Mouse (Mus musculus) liver, embryonic 14.5 days (tissue): ENCODE data around the gene Ubxn7.

Experiments used
- CTCF ChIP-seq: IDR thresholded peaks from 2 replicates; pipeline ENCODE4 v1.5.1; 2016; ENCODE audit warnings: antibody characterized with exemption, low read depth, control low read depth
- EP300 ChIP-seq: IDR thresholded peaks from 2 replicates; pipeline ENCODE4 v1.6.1; 2016; ENCODE audit warnings: antibody characterized with exemption, low read depth

- no peak for TF ChIP-seq EP300
- TF ChIP-seq CTCF = no peak
Observed at GRCm38 (mm10) chr16:32332040-32332555, at the start of gene Ubxn7.
